Mouse (Mus musculus) lung, adult 2 months (tissue): ENCODE measurements around the gene Dclk1.

ENCODE experiments used
- CTCF ChIP-seq: fragments of 200-500 bp; IDR thresholded peaks from 2 replicates; pipeline ENCODE4 v1.5.1; 2011; ENCODE audit warnings: mild to moderate bottlenecking, low read length, control low read depth; ENCODE audit not compliant: insufficient read depth
- POLR2A ChIP-seq: fragments of 200-500 bp; IDR thresholded peaks from 2 replicates; pipeline ENCODE4 v1.6.1; 2011; ENCODE audit warnings: low read depth, mild to moderate bottlenecking, control low read depth, low read length, borderline replicate concordance; ENCODE audit errors: extremely low read depth

DNA sequence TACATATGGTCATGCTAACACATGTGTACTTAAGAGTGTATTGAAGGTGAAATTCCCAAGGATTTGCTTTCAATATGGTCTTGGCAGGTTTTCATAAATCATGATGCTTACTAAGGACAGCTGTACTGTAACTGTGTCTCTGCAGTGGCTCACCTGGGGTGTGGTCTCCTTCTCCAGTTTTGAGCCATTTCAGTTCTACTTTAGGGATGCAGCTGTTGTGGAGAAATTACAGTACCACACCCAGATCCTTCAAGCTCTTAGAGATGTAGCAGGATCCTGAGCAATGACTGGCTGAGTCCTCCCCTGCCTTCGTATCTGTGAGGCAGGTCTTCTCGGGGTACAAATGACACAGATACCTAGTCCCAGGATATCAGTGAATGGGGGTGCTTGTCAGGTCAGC, 8.5 kb downstream of the Dclk1 start:
- TF ChIP-seq CTCF (no peak), POLR2A (no peak)
